Mouse (Mus musculus): ENCODE results near the gene Abca13.
A peak's percentile ranks its signal among the peaks of the same experiment; 100 is the strongest.
"Not testable (repeated sequence)": the region's sequence is repeated elsewhere in the genome, so short reads cannot be mapped to it uniquely, and the experiment has no call there.

The Abca13 gene

GRCm38 (mm10) chr11:9299615-9300014, 107.9 kb downstream of the Abca13 start:
- DNase-seq: no peak

- no peak for DNase-seq
Measured at GRCm38 (mm10) chr11:9305450-9305849, 113.7 kb downstream of the Abca13 start.

GRCm38 (mm10) chr11:9316545-9316944, 124.8 kb downstream of the Abca13 start:
- no peak for DNase-seq

- DNase-seq: peak; percentile 79
Measured at GRCm38 (mm10) chr11:9317076-9317929, 125.6 kb downstream of the Abca13 start.

GRCm38 (mm10) chr11:9338151-9338550, 146.4 kb downstream of the Abca13 start:
- DNase-seq: no peak

- peak; percentile 9 for DNase-seq
Measured at GRCm38 (mm10) chr11:9347724-9348123, 156.0 kb downstream of the Abca13 start.

- DNase-seq: no peak
Measured at GRCm38 (mm10) chr11:9373160-9373559, 181.4 kb downstream of the Abca13 start.

GRCm38 (mm10) chr11:9374426-9374825, 182.7 kb downstream of the Abca13 start:
- DNase-seq: not testable (repeated sequence)

GRCm38 (mm10) chr11:9388520-9388919, 196.8 kb downstream of the Abca13 start:
- DNase-seq: no peak

GRCm38 (mm10) chr11:9416946-9417345, 225.2 kb downstream of the Abca13 start:
- DNase-seq: no peak

- no peak for DNase-seq
Measured at GRCm38 (mm10) chr11:9420205-9420604, 228.5 kb downstream of the Abca13 start.

GRCm38 (mm10) chr11:9427411-9427810, 235.7 kb downstream of the Abca13 start:
- no peak for DNase-seq

- DNase-seq: no peak
Measured at GRCm38 (mm10) chr11:9432807-9433206, 241.1 kb downstream of the Abca13 start.

GRCm38 (mm10) chr11:9436617-9437016, 244.9 kb downstream of the Abca13 start:
- DNase-seq: no peak

- DNase-seq: no peak
Measured at GRCm38 (mm10) chr11:9439781-9440180, 248.0 kb downstream of the Abca13 start.

GRCm38 (mm10) chr11:9441192-9441591, 249.4 kb downstream of the Abca13 start:
- no peak for DNase-seq

- DNase-seq: no peak
Measured at GRCm38 (mm10) chr11:9472400-9472799, 280.7 kb downstream of the Abca13 start.

GRCm38 (mm10) chr11:9481511-9481910, 289.8 kb downstream of the Abca13 start:
- DNase-seq: peak; percentile 5

GRCm38 (mm10) chr11:9500326-9501142, 308.8 kb downstream of the Abca13 start:
- no peak for DNase-seq

- not testable (repeated sequence) for DNase-seq
Measured at GRCm38 (mm10) chr11:9514966-9515365, 323.2 kb downstream of the Abca13 start.

GRCm38 (mm10) chr11:9528556-9528955, 336.8 kb downstream of the Abca13 start:
- DNase-seq: no peak

GRCm38 (mm10) chr11:9531715-9532114, 340.0 kb downstream of the Abca13 start:
- no peak for DNase-seq

GRCm38 (mm10) chr11:9533189-9533588, 341.4 kb downstream of the Abca13 start:
- DNase-seq: no peak

GRCm38 (mm10) chr11:9533658-9534202, 342.0 kb downstream of the Abca13 start:
- DNase-seq: no peak

Measured in thymus, postnatal 4 days (tissue).